Mouse (Mus musculus): ENCODE data around the gene Nup50. TPM values are rescaled to one million over a fixed set of nuclear protein-coding genes. Genes with fewer than 3 reads are reported as not detected.

Nup50 gene
- total and polyA plus RNA-seq, 2 experiments from 2014 or later, result 18.4 to 24.7 TPM

GRCm38 (mm10) chr15:84975729-84976128 is 52.5 kb downstream of the Nup50 start:
- no peak for TF ChIP-seq CTCF (IDR thresholded peaks at IDR 0.05; ENCODE audit: low read depth)
- Histone ChIP-seq H3K27me3 (ENCODE audit: insufficient read depth, low read length) (no peaks in the 10 kb centered on the region), H3K9ac (replicated peaks; ENCODE audit: low read length) (no peak overlapping the region), H3K27ac (no peak overlapping the region), H3K4me2 (ENCODE audit: low read depth, low read length) (no peak overlapping the region), H3K4me3 (ENCODE audit: low read length) (no peak overlapping the region), H3K36me3 (ENCODE audit: insufficient read depth, low read length) (no peaks in the 10 kb centered on the region; the same call in 1 of the 2 replicates), H3K9me3 (ENCODE audit: low read length) (no peaks in the 10 kb centered on the region), H3K4me1 (ENCODE audit: insufficient read depth, low read length) (peaks cover 24% of the 10 kb centered on the region)
- 31% methylated on average over 4 of the region's 4 CpGs for WGBS
- DNase-seq (ENCODE audit: low spot score), result no peak
- no peak for ATAC-seq

GRCm38 (mm10) chr15:84981609-84982313 is 58.5 kb downstream of the Nup50 start:
- no peak overlapping the region for H3K27ac ChIP-seq
- H3K4me1 ChIP-seq (ENCODE audit: insufficient read depth, low read length), result peaks cover 24% of the 10 kb centered on the region
- no peaks in the 10 kb centered on the region for H3K27me3 ChIP-seq (ENCODE audit: insufficient read depth, low read length)
- no peak for DNase-seq (ENCODE audit: low spot score)
- H3K4me3 ChIP-seq (ENCODE audit: low read length), result no peak overlapping the region
- ATAC-seq, result no peak
- 66% methylated on average over 9 of the region's 9 CpGs for WGBS
- no peak overlapping the region for H3K4me2 ChIP-seq (ENCODE audit: low read depth, low read length)
- TF ChIP-seq CTCF (IDR thresholded peaks at IDR 0.05; ENCODE audit: low read depth), result no peak
- no peaks in the 10 kb centered on the region for H3K9me3 ChIP-seq (ENCODE audit: low read length)
- H3K36me3 ChIP-seq (ENCODE audit: insufficient read depth, low read length), result no peaks in the 10 kb centered on the region
- H3K9ac ChIP-seq (replicated peaks; ENCODE audit: low read length), result no peak overlapping the region

- Histone ChIP-seq H3K9ac (replicated peaks; ENCODE audit: low read length) (no peak overlapping the region), H3K4me2 (ENCODE audit: low read depth, low read length) (no peak overlapping the region), H3K4me1 (ENCODE audit: insufficient read depth, low read length) (peaks cover 22% of the 10 kb centered on the region), H3K27me3 (ENCODE audit: insufficient read depth, low read length) (no peaks in the 10 kb centered on the region), H3K9me3 (ENCODE audit: low read length) (no peaks in the 10 kb centered on the region), H3K36me3 (ENCODE audit: insufficient read depth, low read length) (no peaks in the 10 kb centered on the region), H3K4me3 (ENCODE audit: low read length) (no peak overlapping the region), H3K27ac (no peak overlapping the region)
- DNase-seq (ENCODE audit: low spot score) (no peak), ATAC-seq (no peak)
- no peak for TF ChIP-seq CTCF (IDR thresholded peaks at IDR 0.05; ENCODE audit: low read depth)
- 93% methylated on average over 3 of the region's 3 CpGs for WGBS
Observed at GRCm38 (mm10) chr15:84982888-84983287, 59.7 kb downstream of the Nup50 start.

- H3K4me2 ChIP-seq (ENCODE audit: low read depth, low read length), result no peak overlapping the region
- H3K27ac ChIP-seq, result no peak overlapping the region
- H3K9ac ChIP-seq (replicated peaks; ENCODE audit: low read length), result no peak overlapping the region
- peaks cover 22% of the 10 kb centered on the region for H3K4me1 ChIP-seq (ENCODE audit: insufficient read depth, low read length)
- no peak for ATAC-seq
- no peaks in the 10 kb centered on the region for H3K27me3 ChIP-seq (ENCODE audit: insufficient read depth, low read length)
- WGBS, result 83% methylated on average over 7 of the region's 7 CpGs
- TF ChIP-seq CTCF (IDR thresholded peaks at IDR 0.05; ENCODE audit: low read depth), result no peak
- H3K9me3 ChIP-seq (ENCODE audit: low read length), result no peaks in the 10 kb centered on the region
- no peaks in the 10 kb centered on the region for H3K36me3 ChIP-seq (ENCODE audit: insufficient read depth, low read length)
- no peak overlapping the region for H3K4me3 ChIP-seq (ENCODE audit: low read length)
- DNase-seq (ENCODE audit: low spot score), result no peak
Observed at GRCm38 (mm10) chr15:84983721-84984120, 60.5 kb downstream of the Nup50 start.

GRCm38 (mm10) chr15:84985516-84986160 is 62.4 kb downstream of the Nup50 start:
- no peak for ATAC-seq
- Histone ChIP-seq H3K27me3 (ENCODE audit: insufficient read depth, low read length) (no peaks in the 10 kb centered on the region), H3K4me1 (ENCODE audit: insufficient read depth, low read length) (peaks cover 27% of the 10 kb centered on the region), H3K27ac (no peak overlapping the region), H3K9ac (replicated peaks; ENCODE audit: low read length) (0 out of 2 replicates have a peak overlapping the region, but pooled peaks have one; percentile 97), H3K4me3 (ENCODE audit: low read length) (peak overlapping the region; percentile 82), H3K9me3 (ENCODE audit: low read length) (no peaks in the 10 kb centered on the region), H3K4me2 (ENCODE audit: low read depth, low read length) (peak overlapping the region; percentile 93), H3K36me3 (ENCODE audit: insufficient read depth, low read length) (no peaks in the 10 kb centered on the region)
- TF ChIP-seq CTCF (IDR thresholded peaks at IDR 0.05; ENCODE audit: low read depth), result no peak
- no peak for DNase-seq (ENCODE audit: low spot score)
- WGBS, result 72% methylated on average over 12 of the region's 12 CpGs

- H3K4me1 ChIP-seq (ENCODE audit: insufficient read depth, low read length), result peaks cover 27% of the 10 kb centered on the region
- H3K27ac ChIP-seq, result 0 out of 2 replicates have a peak overlapping the region, but pooled peaks have one; percentile 90
- DNase-seq (ENCODE audit: low spot score), result no peak
- no peak for ATAC-seq
- peak overlapping the region; percentile 97 for H3K9ac ChIP-seq (replicated peaks; ENCODE audit: low read length)
- TF ChIP-seq CTCF (IDR thresholded peaks at IDR 0.05; ENCODE audit: low read depth), result no peak
- H3K27me3 ChIP-seq (ENCODE audit: insufficient read depth, low read length), result no peaks in the 10 kb centered on the region
- peak overlapping the region; percentile 82 for H3K4me3 ChIP-seq (ENCODE audit: low read length)
- H3K4me2 ChIP-seq (ENCODE audit: low read depth, low read length), result peak overlapping the region; percentile 93
- WGBS, result 53% methylated on average over 4 of the region's 4 CpGs
- H3K36me3 ChIP-seq (ENCODE audit: insufficient read depth, low read length), result no peaks in the 10 kb centered on the region
- H3K9me3 ChIP-seq (ENCODE audit: low read length), result no peaks in the 10 kb centered on the region
Observed at GRCm38 (mm10) chr15:84986171-84987019, 63.2 kb downstream of the Nup50 start.
